Mouse (Mus musculus) midbrain, embryonic 14.5 days (tissue): Measurements from ENCODE around the gene Enkd1. TPM values are rescaled to one million over a fixed set of nuclear protein-coding genes. Genes with fewer than 3 reads are reported as not detected.

Experiments used
- ATAC-seq: fragments of 200-750 bp; cut with Nextera tagmentation; 2 replicates; pipeline ENCODE4 v1.8.0; 2017; ENCODE audit warnings: moderate number of reproducible peaks, moderate library complexity; ENCODE audit not compliant: low FRiP score, low TSS enrichment
- DNase-seq: peaks from one replicate; pipeline ENCODE4 v3.0.0-alpha.2; 2015
- H3K27ac ChIP-seq: fragments of 300-500 bp; sonication (generic); replicated peaks from 2 replicates; pipeline ENCODE4 v1.5.1; 2014; ENCODE audit warnings: mild to moderate bottlenecking, low read depth, low read length, moderate library complexity
- H3K27me3 ChIP-seq: fragments of 300-500 bp; sonication (generic); 2 replicates; pipeline ENCODE4 v1.6.1; 2014; ENCODE audit warnings: low read length, control low read depth, mixed read lengths; ENCODE audit not compliant: control insufficient read depth, insufficient read depth
- H3K36me3 ChIP-seq: fragments of 300-500 bp; sonication (generic); 2 replicates; pipeline ENCODE4 v1.6.1; 2014; ENCODE audit warnings: low read length, control low read depth; ENCODE audit not compliant: control insufficient read depth, insufficient read depth
- H3K4me1 ChIP-seq: fragments of 300-500 bp; sonication (generic); 2 replicates; pipeline ENCODE4 v1.6.1; 2014; ENCODE audit warnings: mild to moderate bottlenecking, antibody characterized with exemption, low read length, control low read depth; ENCODE audit not compliant: control insufficient read depth, insufficient read depth
- H3K4me2 ChIP-seq: fragments of 300-500 bp; sonication (generic); 2 replicates; pipeline ENCODE4 v1.6.1; 2014; ENCODE audit warnings: mild to moderate bottlenecking, low read length, moderate library complexity
- H3K4me3 ChIP-seq: fragments of 300-500 bp; sonication (generic); replicated peaks from 2 replicates; pipeline ENCODE4 v1.5.1; 2014; ENCODE audit warnings: low read depth, low read length
- H3K9ac ChIP-seq: fragments of 300-500 bp; sonication (generic); replicated peaks from 2 replicates; pipeline ENCODE4 v1.6.1; 2014; ENCODE audit warnings: mild to moderate bottlenecking, low read length, moderate library complexity
- H3K9me3 ChIP-seq: fragments of 300-500 bp; sonication (generic); 2 replicates; pipeline ENCODE4 v1.6.1; 2016; ENCODE audit warnings: low read length, control low read depth, mixed read lengths; ENCODE audit not compliant: control insufficient read depth
- WGBS: fragments of 180-500 bp; shearing (Covaris S2); extraction: QIAGEN DNeasy Blood & Tissue Kit; methylation state at CpG from one replicate; pipeline ENCODE4 v1.1.7; 2014; 5-methylcytosine and 5-hydroxymethylcytosine counted together
- polyA plus RNA-seq: library from polyadenylated mRNA; unstranded; fragments of >200 nt; fragmentation: Nextera tagmentation; extraction: Ambion mirVana; gene quantifications from 2 replicates; pipeline ENCODE4 v1.2.1, GENCODE M21; 2014

Gene Enkd1
- polyA plus RNA-seq, 1 experiment from 2014 or later, result 13.9 TPM

DNA sequence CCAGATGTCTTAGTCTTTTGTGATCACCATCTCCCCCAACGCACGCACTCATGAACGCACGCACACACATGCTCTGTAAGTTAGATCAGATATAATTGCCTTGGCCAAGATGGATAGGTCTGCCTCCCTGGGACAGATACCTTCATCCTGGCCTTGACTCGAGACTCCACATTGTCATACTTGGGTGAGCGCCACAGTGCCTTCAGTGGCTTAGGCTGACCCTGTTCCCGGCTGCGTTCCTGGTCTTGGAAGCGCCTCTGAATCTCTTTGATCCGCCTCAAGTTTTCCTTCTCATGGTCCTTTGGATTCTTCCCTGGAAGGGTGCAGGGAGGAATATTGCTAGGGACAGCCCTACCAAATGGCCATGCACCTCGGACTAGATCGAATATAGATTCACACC, 1.6 kb downstream of the Enkd1 start:
- ATAC-seq (no peak), DNase-seq (no peak)
- WGBS, result 73% methylated on average over 12 of the region's 12 CpGs
- peak overlapping the region; percentile 97 for H3K4me2 ChIP-seq
- peaks cover 20% of the 10 kb centered on the region for H3K4me1 ChIP-seq
- no peak overlapping the region for H3K9ac ChIP-seq
- peaks cover 11% of the 10 kb centered on the region; the same call in 1 of the 2 replicates for H3K36me3 ChIP-seq
- H3K27me3 ChIP-seq, result no peaks in the 10 kb centered on the region
- no peaks in the 10 kb centered on the region for H3K9me3 ChIP-seq
- H3K4me3 ChIP-seq, result no peak overlapping the region
- no peak overlapping the region for H3K27ac ChIP-seq

DNA sequence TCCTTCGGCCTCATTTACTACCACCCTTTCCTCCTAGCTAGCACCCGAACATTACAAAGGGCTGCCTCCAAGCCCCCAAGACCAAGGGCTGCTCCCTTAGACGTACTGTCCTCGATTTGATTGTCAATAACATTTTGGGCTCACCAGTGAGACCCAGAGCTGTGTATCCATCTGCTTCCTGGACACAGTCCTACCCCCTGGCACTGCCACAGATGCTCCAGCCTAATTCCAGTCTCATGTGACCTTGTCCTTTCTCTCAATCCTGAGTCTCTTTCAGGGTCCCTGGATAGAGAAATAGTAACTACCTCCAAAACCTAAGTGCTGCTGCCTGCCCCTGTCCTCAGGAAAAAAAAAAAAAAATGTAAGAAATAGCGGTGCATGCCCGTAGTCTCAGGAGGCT, 3.1 kb downstream of the Enkd1 start:
- Histone ChIP-seq H3K9me3 (no peaks in the 10 kb centered on the region), H3K36me3 (peaks cover 11% of the 10 kb centered on the region; the same call in 1 of the 2 replicates), H3K27me3 (no peaks in the 10 kb centered on the region), H3K4me3 (no peak overlapping the region), H3K4me1 (peaks cover 26% of the 10 kb centered on the region), H3K9ac (no peak overlapping the region), H3K27ac (no peak overlapping the region), H3K4me2 (no peak overlapping the region)
- ATAC-seq (no peak), DNase-seq (no peak)
- WGBS, result 91% methylated on average over 6 of the region's 6 CpGs

DNA sequence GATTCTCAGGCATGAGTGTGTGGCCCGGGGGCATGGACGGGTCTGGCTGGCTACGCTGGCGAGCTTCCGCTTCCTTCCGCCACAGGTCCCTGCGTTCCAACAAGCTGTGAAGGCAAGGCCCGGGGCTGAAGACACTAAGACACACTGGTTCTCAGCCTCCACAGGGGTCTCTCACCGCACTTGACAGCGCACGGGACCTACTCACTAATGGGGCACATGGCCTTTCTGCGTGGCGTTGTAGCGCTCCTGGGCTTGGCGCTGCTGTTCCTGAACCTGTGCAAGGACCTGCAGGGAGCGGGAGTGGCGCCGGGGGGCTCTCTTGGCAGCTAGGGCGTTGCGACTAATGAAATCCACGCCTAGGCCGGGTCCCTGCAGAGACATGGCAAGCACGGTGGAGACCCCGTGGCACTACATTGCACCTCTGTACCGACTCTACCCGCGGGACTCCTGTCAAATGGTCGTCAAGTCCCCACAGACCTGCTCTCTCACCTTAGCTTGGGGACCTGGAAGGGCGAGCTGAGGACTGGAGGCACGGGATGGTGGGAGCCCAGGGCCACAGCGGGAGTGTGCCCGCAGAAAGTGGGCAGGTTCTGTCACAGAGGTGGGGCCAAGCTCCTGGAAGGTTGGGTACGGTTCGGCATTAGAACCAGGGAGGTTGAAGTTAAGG, 3.7 kb downstream of the Enkd1 start:
- no peak for DNase-seq
- Histone ChIP-seq H3K4me3 (no peak overlapping the region), H3K9ac (no peak overlapping the region), H3K27me3 (no peaks in the 10 kb centered on the region), H3K36me3 (peaks cover 15% of the 10 kb centered on the region; the same call in 1 of the 2 replicates), H3K9me3 (no peaks in the 10 kb centered on the region), H3K4me1 (peaks cover 28% of the 10 kb centered on the region), H3K4me2 (no peak overlapping the region), H3K27ac (no peak overlapping the region)
- WGBS, result 94% methylated on average over 34 of the region's 34 CpGs
- ATAC-seq, result no peak

DNA sequence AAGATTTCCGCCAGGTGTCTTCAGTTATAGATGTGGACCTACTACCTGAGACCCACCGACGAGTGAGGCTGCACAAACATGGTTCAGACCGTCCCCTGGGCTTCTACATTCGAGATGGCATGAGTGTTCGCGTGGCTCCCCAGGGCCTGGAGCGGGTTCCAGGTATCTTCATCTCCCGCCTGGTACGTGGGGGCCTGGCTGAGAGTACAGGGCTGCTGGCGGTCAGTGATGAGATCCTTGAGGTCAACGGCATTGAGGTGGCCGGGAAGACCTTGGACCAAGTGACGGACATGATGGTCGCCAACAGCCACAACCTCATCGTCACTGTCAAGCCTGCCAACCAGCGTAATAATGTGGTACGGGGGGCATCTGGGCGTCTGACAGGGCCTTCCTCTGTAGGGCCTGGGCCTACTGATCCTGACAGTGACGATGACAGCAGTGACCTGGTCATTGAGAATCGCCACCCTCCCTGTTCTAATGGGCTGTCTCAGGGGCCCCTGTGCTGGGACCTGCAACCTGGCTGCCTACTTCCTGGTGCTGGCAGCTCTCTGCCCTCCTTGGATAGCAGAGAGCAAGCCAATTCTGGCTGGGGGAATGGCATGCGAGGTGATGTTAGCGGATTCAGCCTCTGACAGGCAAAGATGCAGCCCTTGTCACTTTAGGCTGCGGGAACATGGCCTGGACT, 5.1 kb downstream of the Enkd1 start:
- ATAC-seq, result no peak
- H3K4me1 ChIP-seq, result peaks cover 24% of the 10 kb centered on the region
- 91% methylated on average over 24 of the region's 24 CpGs for WGBS
- H3K27me3 ChIP-seq, result no peaks in the 10 kb centered on the region
- no peak overlapping the region for H3K27ac ChIP-seq
- peaks cover 27% of the 10 kb centered on the region for H3K36me3 ChIP-seq
- no peak for DNase-seq
- no peaks in the 10 kb centered on the region for H3K9me3 ChIP-seq
- H3K4me2 ChIP-seq, result no peak overlapping the region
- H3K4me3 ChIP-seq, result no peak overlapping the region
- no peak overlapping the region for H3K9ac ChIP-seq

DNA sequence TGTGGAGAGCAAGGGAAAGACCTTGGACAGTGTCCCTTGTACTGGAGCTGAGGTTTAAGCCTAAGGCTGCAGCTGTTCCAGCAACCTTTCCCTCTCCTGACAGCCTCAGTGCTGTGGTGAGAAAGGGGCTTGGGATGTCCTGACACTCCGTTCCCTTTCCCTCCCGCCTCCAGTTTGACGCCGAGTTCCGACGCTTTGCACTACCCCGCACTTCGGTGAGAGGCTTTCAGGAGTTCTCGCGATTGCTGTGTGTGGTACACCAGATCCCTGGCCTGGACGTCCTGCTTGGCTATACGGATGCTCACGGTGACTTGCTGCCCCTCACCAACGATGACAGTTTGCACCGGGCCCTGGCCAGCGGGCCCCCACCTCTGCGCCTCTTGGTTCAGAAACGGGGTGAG, 6.0 kb downstream of the Enkd1 start:
- Histone ChIP-seq H3K9me3 (no peaks in the 10 kb centered on the region), H3K27ac (peak overlapping the region; percentile 92), H3K36me3 (peaks cover 36% of the 10 kb centered on the region), H3K27me3 (no peaks in the 10 kb centered on the region), H3K9ac (peak overlapping the region; percentile 68), H3K4me1 (peaks cover 16% of the 10 kb centered on the region), H3K4me3 (peak overlapping the region; percentile 57), H3K4me2 (peak overlapping the region; percentile 83)
- DNase-seq, result peak; percentile 33
- peak; percentile 9; the same call in 1 of the 2 replicates for ATAC-seq
- 25% methylated on average over 18 of the region's 18 CpGs for WGBS

DNA sequence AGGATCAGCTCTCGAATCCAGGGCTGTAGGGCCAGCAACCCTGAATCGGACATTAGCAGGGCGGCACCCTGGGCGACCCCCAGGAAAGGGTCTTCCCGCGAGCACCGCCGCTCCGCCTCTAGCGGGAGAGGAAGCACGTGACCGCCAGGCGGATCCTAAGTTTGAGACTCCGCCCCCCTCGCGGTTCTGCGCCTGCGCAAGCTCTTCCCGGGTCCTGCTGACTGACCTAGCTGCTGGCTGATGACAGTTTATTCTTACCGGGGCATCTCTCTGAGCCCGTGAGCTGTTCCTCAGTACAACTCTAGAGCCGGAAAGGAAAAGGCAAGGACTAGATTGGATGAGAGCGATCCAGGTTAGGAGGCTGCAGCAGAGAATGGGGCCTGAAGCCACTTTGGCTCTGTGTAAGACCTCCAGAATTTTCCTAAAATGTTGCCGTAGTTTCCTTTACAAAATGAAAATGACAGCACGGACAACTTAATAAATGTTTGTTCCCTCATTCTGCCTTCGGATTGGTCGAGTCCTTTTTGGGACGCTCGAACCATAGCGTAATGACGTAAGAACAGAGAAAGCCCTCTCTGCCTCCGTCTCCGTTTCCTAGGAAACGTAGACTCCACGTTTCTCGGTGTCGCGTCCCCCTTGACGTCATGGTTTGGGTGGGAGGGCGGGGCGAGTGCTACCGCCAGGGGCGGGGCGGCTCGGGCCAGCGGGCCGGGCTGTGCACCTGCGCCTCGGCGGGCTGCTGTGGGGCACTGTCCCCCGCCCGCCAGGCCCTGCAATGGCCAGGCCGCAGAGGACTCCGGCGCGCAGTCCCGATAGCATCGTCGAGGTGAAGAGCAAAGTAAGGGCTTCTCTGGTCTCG, 6.8 kb downstream of the Enkd1 start, which contains the start of the genes Acd and Pard6a:
TSS of gene Acd (minus strand) at position 137 of the 859 bp plus-strand sequence.
TSS of gene Pard6a (plus strand) at position 183 of the 859 bp plus-strand sequence.
- H3K4me1 ChIP-seq, result peaks cover 16% of the 10 kb centered on the region
- H3K27ac ChIP-seq, result peak within 1 kb of the TSS; percentile 92
- H3K4me3 ChIP-seq, result peak within 1 kb of the TSS; percentile 57
- H3K4me2 ChIP-seq, result peak within 1 kb of the TSS; percentile 83
- H3K36me3 ChIP-seq, result peaks cover 44% of the 10 kb centered on the region
- peak within 1 kb of the TSS; percentile 68 for H3K9ac ChIP-seq
- peak; percentile 98 for DNase-seq
- peak; percentile 85 for ATAC-seq
- H3K9me3 ChIP-seq, result no peaks in the 10 kb centered on the region
- H3K27me3 ChIP-seq, result no peaks in the 10 kb centered on the region
- under 1% methylated on average over 60 of the region's 60 CpGs for whole genome bisulfite sequencing

DNA sequence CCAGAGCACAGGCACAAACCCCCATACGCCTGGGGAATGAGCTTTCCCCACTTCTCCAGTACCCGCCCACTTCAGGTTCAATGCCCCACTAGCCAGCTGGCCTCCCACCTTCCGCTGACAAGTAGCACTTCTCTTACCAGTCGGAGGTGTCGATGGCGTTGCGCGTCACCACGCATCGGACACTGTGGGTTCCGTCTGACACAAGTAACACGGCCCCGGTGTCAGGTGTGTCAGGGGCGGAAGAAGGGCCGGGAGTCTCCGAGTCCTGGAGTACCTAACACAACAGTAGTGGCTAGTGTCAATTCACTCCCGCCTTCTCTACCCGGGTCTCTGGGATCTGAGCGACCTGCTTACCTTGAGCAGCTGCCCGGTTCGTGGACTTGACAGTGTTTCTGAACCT, 7.4 kb downstream of the Enkd1 start:
- ATAC-seq (peak; percentile 49; the same call in 1 of the 2 replicates), DNase-seq (no peak)
- Histone ChIP-seq H3K9ac (peak overlapping the region; percentile 68), H3K36me3 (peaks cover 45% of the 10 kb centered on the region), H3K27ac (peak overlapping the region; percentile 92), H3K4me1 (peaks cover 17% of the 10 kb centered on the region), H3K9me3 (no peaks in the 10 kb centered on the region), H3K4me2 (peak overlapping the region; percentile 83), H3K27me3 (no peaks in the 10 kb centered on the region), H3K4me3 (peak overlapping the region; percentile 57)
- WGBS, result 0% methylated on average over 21 of the region's 21 CpGs

GRCm38 (mm10) chr8:105699488-105700215, 8.4 kb downstream of the Enkd1 start:
- H3K27me3 ChIP-seq, result no peaks in the 10 kb centered on the region
- peak overlapping the region; percentile 68 for H3K9ac ChIP-seq
- ATAC-seq (no peak), DNase-seq (no peak)
- H3K36me3 ChIP-seq, result peaks cover 49% of the 10 kb centered on the region
- 88% methylated on average over 11 of the region's 11 CpGs for WGBS
- peak overlapping the region; percentile 83 for H3K4me2 ChIP-seq
- H3K4me3 ChIP-seq, result peak overlapping the region; percentile 57
- H3K4me1 ChIP-seq, result peaks cover 25% of the 10 kb centered on the region
- no peaks in the 10 kb centered on the region for H3K9me3 ChIP-seq
- H3K27ac ChIP-seq, result no peak overlapping the region
